Mouse (Mus musculus) liver, adult 2 months (tissue): ENCODE measurements around the gene Fam78a. TPM values are rescaled to one million over a fixed set of nuclear protein-coding genes. Genes with fewer than 3 reads are reported as not detected.

Source experiments
- DNase-seq: peaks from one replicate; pipeline ENCODE4 v3.0.0-alpha.2; 2011; ENCODE audit warnings: low read depth, low spot score; ENCODE audit errors: extremely low read depth
- H3K27ac ChIP-seq: fragments of 200-500 bp; replicated peaks from 2 replicates; pipeline ENCODE4 v1.5.1; 2012; ENCODE audit warnings: low read depth, mild to moderate bottlenecking, control low read depth, inconsistent platforms, low read length; ENCODE audit not compliant: insufficient read depth
- H3K27me3 ChIP-seq: fragments of 200-500 bp; 2 replicates; pipeline ENCODE4 v1.6.1; 2012; ENCODE audit warnings: mild to moderate bottlenecking, moderate library complexity, low read length, inconsistent platforms; ENCODE audit not compliant: control insufficient read depth, insufficient read depth
- H3K36me3 ChIP-seq: fragments of 200-500 bp; 2 replicates; pipeline ENCODE4 v1.6.1; 2012; ENCODE audit warnings: low read length, inconsistent platforms; ENCODE audit not compliant: control insufficient read depth, insufficient read depth
- H3K4me1 ChIP-seq: fragments of 200-500 bp; 2 replicates; pipeline ENCODE4 v1.6.1; 2011; ENCODE audit warnings: low read length; ENCODE audit not compliant: control insufficient read depth, insufficient read depth
- H3K4me3 ChIP-seq: fragments of 200-500 bp; 2 replicates; pipeline ENCODE4 v1.5.1; 2011; ENCODE audit warnings: low read depth, mild to moderate bottlenecking, control low read depth, low read length, moderate library complexity; ENCODE audit not compliant: insufficient read depth
- H3K79me2 ChIP-seq: fragments of 200-500 bp; 2 replicates; pipeline ENCODE4 v1.6.1; 2012; ENCODE audit warnings: inconsistent platforms, mild to moderate bottlenecking, low read length, moderate library complexity; ENCODE audit not compliant: control insufficient read depth, insufficient read depth
- H3K9ac ChIP-seq: fragments of 200-500 bp; 2 replicates; pipeline ENCODE4 v1.6.1; 2012; ENCODE audit warnings: low read depth, mild to moderate bottlenecking, control low read depth, inconsistent platforms, low read length
- CTCF ChIP-seq: fragments of 200-500 bp; IDR thresholded peaks from 2 replicates; pipeline ENCODE4 v1.5.1; 2011; ENCODE audit warnings: low read depth, low read length, control low read depth
- POLR2A ChIP-seq: fragments of 200-500 bp; IDR thresholded peaks from 2 replicates; pipeline ENCODE4 v1.6.1; 2011; ENCODE audit warnings: low read length, control low read depth; ENCODE audit not compliant: insufficient read depth; ENCODE audit errors: extremely low read depth
- WGBS: fragments of 180-500 bp; shearing (Covaris S2); methylation state at CpG from one replicate; pipeline ENCODE4 v1.1.7; 2018; 5-methylcytosine and 5-hydroxymethylcytosine counted together
- polyA plus RNA-seq: library from polyadenylated mRNA; depleted of rRNA; stranded (reverse); fragments of >200 nt; gene quantifications from 2 replicates; pipeline ENCODE4 v1.2.3, GENCODE M21; 2012
- total RNA-seq: library from RNA; depleted of rRNA; stranded (reverse); fragments of >200 nt; gene quantifications from 2 replicates; pipeline ENCODE4 v1.2.3, GENCODE M21; 2014

Gene Fam78a
- total and polyA plus RNA-seq, 2 experiments: 0.37 to 0.87 TPM

GRCm38 (mm10) chr2:32058241-32058640 lies 26.4 kb downstream of the Fam78a start:
- Histone ChIP-seq H3K4me1 (no peaks in the 10 kb centered on the region), H3K4me3 (no peak overlapping the region), H3K27ac (no peak overlapping the region), H3K36me3 (no peaks in the 10 kb centered on the region), H3K79me2 (no peaks in the 10 kb centered on the region), H3K27me3 (no peaks in the 10 kb centered on the region), H3K9ac (no peak overlapping the region)
- WGBS: 90% methylated on average over 9 of the region's 9 CpGs
- no peak for TF ChIP-seq CTCF
- DNase-seq: no peak

DNA sequence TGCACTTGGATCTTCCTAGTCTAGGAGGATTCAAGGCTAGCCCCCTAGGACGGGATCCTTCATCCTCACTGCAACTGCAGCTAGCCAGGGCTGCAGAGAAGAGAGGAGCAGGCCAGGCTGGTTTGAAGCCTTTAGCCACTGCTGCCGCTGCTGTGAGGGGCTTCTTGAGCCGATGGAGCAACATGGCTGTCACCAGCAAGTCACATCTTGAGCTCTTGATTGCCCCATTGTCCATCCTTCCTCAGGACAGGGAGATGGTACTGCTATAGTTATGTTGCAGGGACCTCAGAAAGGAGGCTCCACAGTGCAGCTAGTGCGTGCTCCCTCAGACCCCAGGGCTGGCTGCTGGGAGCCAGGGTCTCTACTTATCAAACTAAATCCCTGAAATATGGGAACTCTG lies 26.9 kb downstream of the Fam78a start:
- no peaks in the 10 kb centered on the region for H3K4me1 ChIP-seq
- no peak overlapping the region for H3K27ac ChIP-seq
- no peak for TF ChIP-seq CTCF
- no peak for TF ChIP-seq POLR2A
- no peak overlapping the region for H3K9ac ChIP-seq
- H3K4me3 ChIP-seq: no peak overlapping the region
- no peaks in the 10 kb centered on the region for H3K36me3 ChIP-seq
- no peak for DNase-seq
- 86% methylated on average over 4 of the region's 4 CpGs for WGBS
- no peaks in the 10 kb centered on the region for H3K27me3 ChIP-seq
- H3K79me2 ChIP-seq: no peaks in the 10 kb centered on the region

- no peak overlapping the region for H3K27ac ChIP-seq
- WGBS: 83% methylated on average over 2 of the region's 2 CpGs
- H3K4me1 ChIP-seq: no peaks in the 10 kb centered on the region
- no peaks in the 10 kb centered on the region for H3K27me3 ChIP-seq
- no peak overlapping the region for H3K4me3 ChIP-seq
- no peaks in the 10 kb centered on the region for H3K36me3 ChIP-seq
- DNase-seq: no peak
- no peaks in the 10 kb centered on the region for H3K79me2 ChIP-seq
- no peak for TF ChIP-seq CTCF
- no peak for TF ChIP-seq POLR2A
- H3K9ac ChIP-seq: no peak overlapping the region
Observed at GRCm38 (mm10) chr2:32057360-32057759, 27.3 kb downstream of the Fam78a start.

- Histone ChIP-seq H3K27ac (no peak overlapping the region), H3K4me1 (no peaks in the 10 kb centered on the region), H3K27me3 (no peaks in the 10 kb centered on the region), H3K4me3 (no peak overlapping the region), H3K79me2 (no peaks in the 10 kb centered on the region), H3K9ac (no peak overlapping the region), H3K36me3 (peaks cover 3% of the 10 kb centered on the region; the same call in 1 of the 2 replicates)
- WGBS: 92% methylated on average over 10 of the region's 10 CpGs
- TF ChIP-seq POLR2A: no peak
- no peak for TF ChIP-seq CTCF
- DNase-seq: no peak
Observed at GRCm38 (mm10) chr2:32056524-32056923, 28.1 kb downstream of the Fam78a start.

- Histone ChIP-seq H3K9ac (no peak overlapping the region), H3K27me3 (no peaks in the 10 kb centered on the region), H3K4me3 (no peak overlapping the region), H3K36me3 (peaks cover 3% of the 10 kb centered on the region; the same call in 1 of the 2 replicates), H3K4me1 (no peaks in the 10 kb centered on the region), H3K27ac (no peak overlapping the region), H3K79me2 (no peaks in the 10 kb centered on the region)
- DNase-seq: no peak
- TF ChIP-seq POLR2A (no peak), CTCF (no peak)
- WGBS: 89% methylated on average over 7 of the region's 7 CpGs
Observed at GRCm38 (mm10) chr2:32055357-32055965, 29.2 kb downstream of the Fam78a start.

DNA sequence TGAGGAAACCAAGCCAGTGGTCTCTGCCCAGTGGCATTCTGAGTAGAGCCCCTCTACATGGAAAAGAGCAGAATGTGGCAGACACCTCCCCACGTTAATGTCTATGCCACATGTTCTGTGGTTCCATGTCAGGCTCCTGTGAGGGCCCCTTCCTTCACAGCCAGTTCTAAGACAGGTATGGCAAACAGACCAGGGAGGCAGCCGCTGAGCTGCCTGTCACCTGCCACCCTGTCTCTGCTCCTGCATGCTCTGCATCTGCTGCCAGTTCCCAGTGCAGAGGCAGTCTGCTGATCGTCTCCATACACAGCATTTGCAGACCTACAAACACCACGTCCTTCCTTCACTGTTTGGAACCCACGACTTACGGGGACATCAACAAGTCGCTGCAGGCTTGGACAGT lies 32.2 kb downstream of the Fam78a start:
- Histone ChIP-seq H3K4me3 (no peak overlapping the region), H3K4me1 (no peaks in the 10 kb centered on the region), H3K36me3 (peaks cover 16% of the 10 kb centered on the region), H3K27me3 (no peaks in the 10 kb centered on the region), H3K9ac (no peak overlapping the region), H3K27ac (no peak overlapping the region), H3K79me2 (no peaks in the 10 kb centered on the region)
- TF ChIP-seq POLR2A (no peak), CTCF (no peak)
- no peak for DNase-seq
- WGBS: 93% methylated on average over 7 of the region's 7 CpGs
